Comparison of ENCODE assay signal across 24 mouse cellular contexts in genomic region chr11:65781596-65781995, GRCm38 (mm10). TPM values are rescaled to one million over a fixed set of nuclear protein-coding genes. Genes with fewer than 3 reads are reported as not detected.
DNase-seq lines count a peak whose midpoint lies in the region; ATAC-seq and TF ChIP-seq lines count a peak whose summit lies in the region.
"Had no signal": no experiment of that assay in that cellular context is flagged by ENCODE, and none has a peak within 500 bp of the region (broad histone marks: within the 10 kb centered on the region; RNA-seq: fewer than 3 reads in every experiment).

No protein-coding gene starts in this region.

- intact Hi-C loops in heart, postnatal 10 days (cut with DNase I) = no loop called here

- 63% methylated on average over 3 of the region's 3 CpGs for WGBS in stomach, postnatal 0 days
- 86% methylated on average over 3 of the region's 3 CpGs for WGBS in midbrain, embryonic 15.5 days

- peaks cover 7% of the 10 kb centered on the region for H3K4me1 ChIP-seq in stomach, postnatal 0 days (replicated peaks; ENCODE audit: control insufficient read depth, insufficient read depth)
- peaks cover 17% of the 10 kb centered on the region for H3K4me1 ChIP-seq in midbrain, embryonic 15.5 days

- peak; percentile 34 for DNase-seq in heart, adult 11 months
- DNase-seq in heart, postnatal 10 days = no peak
- no peak for DNase-seq in stomach, postnatal 0 days (ENCODE audit: low spot score)
- DNase-seq in right cerebral cortex, postnatal 25 days = no peak
- DNase-seq: adrenal gland, adult 8-10 months; adrenal gland, postnatal 14 days; adrenal gland, postnatal 36 days; B cell, adult 2 months; cerebellum, adult 11-12 months; cerebellum, adult 2 months; cerebellum, adult 9-10 months; cerebellum, postnatal 14 days; cerebellum, postnatal 36 days had no signal

- H3K27ac ChIP-seq in stomach, postnatal 0 days (replicated peaks) = no peak overlapping the region
- H3K27ac ChIP-seq in midbrain, embryonic 15.5 days = no peak overlapping the region
- H3K27ac ChIP-seq: embryonic facial prominence, embryonic 10.5 days; embryonic facial prominence, embryonic 12.5 days had no signal

- no peak overlapping the region for H3K4me2 ChIP-seq in stomach, postnatal 0 days (replicated peaks; ENCODE audit: low read depth)
- no peak overlapping the region for H3K4me2 ChIP-seq in midbrain, embryonic 15.5 days
- H3K4me2 ChIP-seq: embryonic facial prominence, embryonic 12.5 days had no signal

- H3K36me3 ChIP-seq in stomach, postnatal 0 days (ENCODE audit: control insufficient read depth, insufficient read depth, low read length) = no peaks in the 10 kb centered on the region
- H3K36me3 ChIP-seq in midbrain, embryonic 15.5 days (replicated peaks) = peaks cover 4% of the 10 kb centered on the region; the same call in 1 of the 2 replicates

- no peaks in the 10 kb centered on the region for H3K27me3 ChIP-seq in stomach, postnatal 0 days (ENCODE audit: control insufficient read depth, insufficient read depth, low read length)
- no peaks in the 10 kb centered on the region for H3K27me3 ChIP-seq in midbrain, embryonic 15.5 days (replicated peaks)
- H3K27me3 ChIP-seq: CH12.LX; embryonic facial prominence, embryonic 12.5 days; Patski had no signal

- TF ChIP-seq CTCF in stomach, postnatal 0 days (IDR thresholded peaks at IDR 0.05; ENCODE audit: low read depth) = no peak

- H3K9me3 ChIP-seq in stomach, postnatal 0 days (ENCODE audit: control insufficient read depth, low read length) = no peaks in the 10 kb centered on the region
- H3K9me3 ChIP-seq in midbrain, embryonic 15.5 days = no peaks in the 10 kb centered on the region
- H3K9me3 ChIP-seq: embryonic facial prominence, embryonic 10.5 days; embryonic facial prominence, embryonic 12.5 days; G1E had no signal

- H3K9ac ChIP-seq in stomach, postnatal 0 days (ENCODE audit: low read length) = no peak overlapping the region
- H3K9ac ChIP-seq in midbrain, embryonic 15.5 days = no peak overlapping the region
- H3K9ac ChIP-seq: embryonic facial prominence, embryonic 12.5 days had no signal

- TF ChIP-seq EP300 in stomach, postnatal 0 days (optimal IDR thresholded peaks at IDR 0.05) = no peak

- H3K4me3 ChIP-seq in stomach, postnatal 0 days (ENCODE audit: low read depth, low read length) = no peak overlapping the region
- H3K4me3 ChIP-seq in midbrain, embryonic 15.5 days = no peak overlapping the region
- H3K4me3 ChIP-seq: embryonic facial prominence, embryonic 10.5 days; embryonic facial prominence, embryonic 12.5 days had no signal

- ATAC-seq in megakaryocyte, adult 5-6 weeks (ENCODE audit: poor library complexity, severe bottlenecking) = peak; percentile 28
- ATAC-seq in stomach, postnatal 0 days (ENCODE audit: low FRiP score, low TSS enrichment) = peak; percentile 58; the same call in 1 of the 2 replicates
- ATAC-seq in midbrain, embryonic 15.5 days (replicated peaks) = no peak
- ATAC-seq: activated CD4-positive, CD25-positive, alpha-beta regulatory T cell, adult 4 months; CD4-positive, CD25-positive, alpha-beta regulatory T cell, adult 4 months; forebrain, embryonic 14.5 days; forebrain, embryonic 16.5 days; Patski had no signal

RNA-seq across cellular contexts. Expression of gene Map2k4, which starts 6.5 kb away (rescaled TPM):
- 10 to 100 TPM; 55.6 to 59.6 TPM for total RNA-seq in heart, postnatal 10 days (2021)
- total RNA-seq in megakaryocyte, adult 5-6 weeks (2015) = 57.5 and 63.1 TPM in 2 replicates
- 29.1 and 40.5 TPM in 2 replicates for total RNA-seq in megakaryocyte, adult 5-6 weeks (2017)
- 44.9 and 47.1 TPM in 2 replicates for polyA plus RNA-seq in stomach, postnatal 0 days (2015; fragmentation: Nextera tagmentation; extraction: Ambion mirVana)
- 96.0 and 98.1 TPM in 2 replicates for polyA plus RNA-seq in midbrain, embryonic 15.5 days (2015; fragmentation: Nextera tagmentation; extraction: Ambion mirVana)

RNA-seq across cellular contexts. Expression of gene Zkscan6, which starts 25.4 kb away (rescaled TPM):
- 1 to 10 TPM; 5.4 to 7.0 TPM for total RNA-seq in heart, postnatal 10 days (2021)
- 5.4 and 9.8 TPM in 2 replicates for total RNA-seq in megakaryocyte, adult 5-6 weeks (2015)
- 20.7 and 26.1 TPM in 2 replicates for total RNA-seq in megakaryocyte, adult 5-6 weeks (2017)
- polyA plus RNA-seq in stomach, postnatal 0 days (2015; fragmentation: Nextera tagmentation; extraction: Ambion mirVana) = 11.0 TPM in 2 replicates
- 19.7 and 20.1 TPM in 2 replicates for polyA plus RNA-seq in midbrain, embryonic 15.5 days (2015; fragmentation: Nextera tagmentation; extraction: Ambion mirVana)
